Mouse (Mus musculus): ENCODE data around the gene Mfng.

The Mfng gene

GRCm38 (mm10) chr15:78773290-78773729 lies at the start of gene Mfng:
Gene Mfng, minus strand, starts transcription at chr15:78773475.
- peak; percentile 76 to 87 for DNase-seq (ENCODE audit: low spot score in 2 of 2)

DNA sequence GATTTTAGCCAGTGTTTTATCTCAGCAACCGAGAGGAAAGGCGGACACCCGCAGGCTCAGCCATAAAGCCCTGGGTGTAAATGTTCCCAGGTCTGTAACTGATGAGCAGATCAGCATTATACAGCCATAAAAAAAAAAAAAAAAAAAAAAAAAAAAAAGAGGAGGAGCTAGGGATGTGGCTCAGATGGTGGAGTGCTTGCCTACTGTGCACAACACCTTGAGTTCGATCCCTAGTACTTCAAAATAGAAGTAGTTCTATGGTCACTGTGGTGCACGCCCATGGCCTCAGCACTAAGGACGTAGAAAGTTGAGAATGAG lies 42.8 kb upstream of the Mfng start:
- DNase-seq (ENCODE audit: low spot score in 2 of 2) = no peak

GRCm38 (mm10) chr15:78815314-78816073 lies 42.2 kb upstream of the Mfng start:
- DNase-seq (ENCODE audit: low spot score in 2 of 2) = no peak

DNA sequence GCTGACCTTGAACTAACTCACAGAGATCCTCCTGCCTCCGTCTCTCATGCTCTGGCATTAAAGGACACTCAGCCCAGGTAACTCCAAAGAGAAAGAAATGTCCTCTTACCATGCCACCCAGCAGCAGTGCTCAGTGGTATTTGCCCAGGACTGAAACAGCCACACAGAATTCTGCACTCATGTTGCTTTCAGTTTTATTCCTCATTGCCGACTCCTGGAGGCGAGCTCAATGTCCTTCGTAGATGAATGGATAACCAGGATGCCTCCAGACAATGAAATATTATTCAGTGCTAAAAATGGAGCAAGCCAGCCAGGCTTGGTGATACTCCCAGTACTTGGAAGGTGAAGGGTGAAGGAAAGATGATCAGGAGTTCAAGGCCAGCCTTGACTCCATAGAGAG lies 40.3 kb upstream of the Mfng start:
- no peak for DNase-seq (ENCODE audit: low spot score in 2 of 2)

- DNase-seq (ENCODE audit: low spot score in 2 of 2) = no peak
Observed at GRCm38 (mm10) chr15:78810146-78810545, 36.9 kb upstream of the Mfng start.

GRCm38 (mm10) chr15:78809739-78810138 lies 36.5 kb upstream of the Mfng start:
- DNase-seq (ENCODE audit: low spot score in 2 of 2) = no peak

DNA sequence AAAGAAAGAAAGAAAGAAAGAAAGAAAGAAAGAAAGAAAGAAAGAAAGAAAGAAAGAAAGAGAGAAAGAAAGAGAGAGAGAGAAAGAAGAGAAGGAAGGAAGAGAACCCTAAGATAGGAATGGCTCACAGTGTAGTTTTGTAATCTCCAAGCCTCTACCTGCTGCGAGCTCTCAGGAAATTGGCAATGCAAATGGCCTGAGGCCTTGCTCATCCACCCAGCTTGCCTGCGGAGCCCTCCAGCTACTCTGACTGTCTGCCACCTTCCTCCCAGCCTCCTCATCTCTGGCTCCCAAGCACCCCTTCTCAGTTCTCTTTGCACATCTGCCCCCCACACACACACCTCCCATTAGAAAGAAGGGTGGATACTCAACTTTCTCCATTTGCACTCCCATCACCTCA lies 35.7 kb upstream of the Mfng start:
- DNase-seq (ENCODE audit: low spot score in 2 of 2) = no peak

DNA sequence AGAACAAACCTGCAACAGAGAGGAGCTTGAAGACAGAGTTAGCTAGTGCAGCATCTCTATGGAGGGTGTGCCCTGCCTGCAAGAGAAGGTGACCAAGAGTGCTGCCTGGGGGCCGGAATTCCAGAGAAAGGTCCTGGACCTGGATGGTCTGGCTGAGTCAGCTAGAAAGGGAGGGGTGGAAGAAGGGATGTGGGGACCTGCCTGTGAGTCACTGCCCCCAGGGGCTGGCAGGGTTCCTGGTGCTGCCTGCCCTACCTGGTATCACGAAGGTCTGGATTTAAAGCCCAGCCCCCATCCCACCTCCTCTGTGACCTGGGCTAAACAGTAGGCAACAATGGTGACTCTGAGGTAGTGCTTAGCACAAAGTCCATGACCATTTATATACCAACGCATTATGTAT lies 33.9 kb upstream of the Mfng start:
- no peak for DNase-seq (ENCODE audit: low spot score in 2 of 2)

DNA sequence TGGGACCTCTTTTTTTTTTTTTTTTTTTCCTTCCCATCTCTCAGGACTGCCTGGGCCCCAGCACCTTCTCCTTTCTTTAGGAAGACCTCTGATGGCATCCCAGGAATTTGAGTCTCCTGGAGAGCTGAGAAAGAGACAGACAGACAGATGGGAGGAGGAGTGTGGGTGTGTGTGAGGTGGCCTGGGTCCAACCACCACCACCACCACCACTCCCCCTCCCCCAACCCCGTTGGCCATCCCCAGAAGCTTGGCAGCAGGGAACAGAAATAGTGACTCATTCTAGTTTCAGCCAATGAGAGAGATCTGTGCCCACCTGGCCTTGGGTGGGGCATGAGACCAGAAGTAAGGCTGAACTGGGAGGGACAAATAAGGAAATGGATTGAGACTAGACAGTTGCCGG lies 33.3 kb upstream of the Mfng start:
- no peak for DNase-seq (ENCODE audit: low spot score in 2 of 2)

DNA sequence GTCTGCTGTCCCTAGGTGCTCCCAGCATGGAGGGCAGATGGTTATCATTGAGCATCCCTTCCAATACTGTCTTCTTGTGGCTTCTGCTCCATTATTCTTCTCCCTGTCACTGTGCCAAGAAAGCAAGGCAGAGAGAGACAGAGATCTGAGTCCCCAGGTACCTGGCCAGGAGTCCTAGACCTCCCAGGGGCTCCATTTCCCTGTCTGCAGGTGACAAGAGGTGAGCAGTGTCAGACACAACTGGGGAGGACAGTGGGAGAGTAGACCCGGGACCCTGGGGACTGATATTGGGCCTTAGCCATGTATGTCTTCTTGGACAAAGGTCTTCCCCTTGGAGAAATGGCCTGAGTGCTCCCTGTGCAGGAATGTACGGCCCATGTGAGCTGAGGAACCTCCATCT lies 32.1 kb upstream of the Mfng start:
- no peak for DNase-seq (ENCODE audit: low spot score in 2 of 2)

DNA sequence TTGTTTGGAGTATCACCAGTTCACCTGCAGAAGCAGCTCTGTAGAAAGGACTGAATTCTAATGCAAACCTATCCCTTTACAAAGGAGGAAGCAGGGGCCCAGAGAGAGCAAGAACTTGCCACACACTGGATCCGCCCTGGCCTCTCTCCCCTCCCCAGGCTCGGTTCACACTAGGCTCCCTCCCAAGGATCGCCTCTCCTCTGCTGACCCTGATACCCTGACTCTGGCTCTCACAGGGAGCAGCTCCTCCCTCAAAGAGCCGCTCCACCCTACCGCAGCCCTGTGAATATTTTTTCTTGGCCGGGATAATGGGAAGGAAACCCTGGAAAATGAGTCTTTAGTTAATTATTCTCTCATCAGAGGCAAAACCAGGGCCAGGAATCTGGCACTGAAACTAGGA lies 31.1 kb upstream of the Mfng start:
- peak; percentile 54 to 73 for DNase-seq (ENCODE audit: low spot score in 2 of 2)

DNA sequence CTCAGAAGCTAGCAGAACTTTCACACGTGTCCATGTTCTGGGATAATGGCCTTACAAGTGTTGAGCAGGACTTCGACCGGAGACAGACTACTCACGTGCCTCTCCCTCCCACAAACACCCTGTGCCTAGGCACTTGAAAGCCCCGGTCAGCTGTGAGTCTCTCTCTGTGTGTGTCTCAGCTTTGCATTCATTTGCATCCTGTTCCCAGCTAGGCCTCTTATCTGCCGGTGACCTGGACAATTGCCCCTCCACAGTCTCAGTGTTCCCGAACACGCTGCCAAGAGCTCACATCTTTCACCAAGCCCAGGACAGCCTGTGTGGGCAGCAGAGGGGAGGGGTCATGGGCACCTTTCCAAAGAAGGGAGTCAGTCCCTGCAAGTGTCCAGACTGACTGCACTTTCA lies 30.2 kb upstream of the Mfng start:
- peak; percentile 76 to 79 for DNase-seq (ENCODE audit: low spot score in 2 of 2)

DNA sequence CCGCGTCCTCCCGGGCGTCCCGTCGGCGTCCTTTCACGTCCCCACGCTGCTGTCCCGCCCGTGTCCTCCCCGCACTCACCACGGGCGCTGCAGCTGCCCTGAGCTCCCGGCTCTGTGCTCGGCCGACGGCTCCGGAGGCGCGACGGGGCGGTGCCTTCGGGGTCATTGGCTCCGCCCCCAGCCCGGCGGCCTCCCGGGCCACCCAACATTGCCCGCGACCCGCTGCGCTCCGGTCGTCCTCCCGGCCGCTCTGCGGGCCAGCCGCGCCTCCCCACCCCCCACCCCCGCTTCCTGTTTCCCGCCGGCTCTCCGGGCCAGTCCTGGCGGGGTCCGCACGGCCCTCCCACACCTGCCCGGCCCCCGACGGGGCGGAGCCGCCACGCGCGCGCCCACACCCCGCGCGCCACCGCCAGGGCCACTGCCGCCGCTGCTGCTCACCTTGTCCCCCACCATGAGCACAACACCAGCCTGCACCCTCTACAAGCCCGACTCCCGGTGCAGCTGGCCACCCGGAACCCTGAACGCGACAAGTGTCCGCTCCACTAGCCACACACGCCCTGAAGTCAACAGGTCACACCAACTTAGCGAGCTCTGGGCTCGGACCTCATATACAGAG lies 29.6 kb upstream of the Mfng start, which contains the start of gene Card10:
Gene Card10 (minus strand): TSS at position 267 of the 616 bp plus-strand sequence.
- peak; percentile 67 to 74 for DNase-seq (ENCODE audit: low spot score in 2 of 2)

DNA sequence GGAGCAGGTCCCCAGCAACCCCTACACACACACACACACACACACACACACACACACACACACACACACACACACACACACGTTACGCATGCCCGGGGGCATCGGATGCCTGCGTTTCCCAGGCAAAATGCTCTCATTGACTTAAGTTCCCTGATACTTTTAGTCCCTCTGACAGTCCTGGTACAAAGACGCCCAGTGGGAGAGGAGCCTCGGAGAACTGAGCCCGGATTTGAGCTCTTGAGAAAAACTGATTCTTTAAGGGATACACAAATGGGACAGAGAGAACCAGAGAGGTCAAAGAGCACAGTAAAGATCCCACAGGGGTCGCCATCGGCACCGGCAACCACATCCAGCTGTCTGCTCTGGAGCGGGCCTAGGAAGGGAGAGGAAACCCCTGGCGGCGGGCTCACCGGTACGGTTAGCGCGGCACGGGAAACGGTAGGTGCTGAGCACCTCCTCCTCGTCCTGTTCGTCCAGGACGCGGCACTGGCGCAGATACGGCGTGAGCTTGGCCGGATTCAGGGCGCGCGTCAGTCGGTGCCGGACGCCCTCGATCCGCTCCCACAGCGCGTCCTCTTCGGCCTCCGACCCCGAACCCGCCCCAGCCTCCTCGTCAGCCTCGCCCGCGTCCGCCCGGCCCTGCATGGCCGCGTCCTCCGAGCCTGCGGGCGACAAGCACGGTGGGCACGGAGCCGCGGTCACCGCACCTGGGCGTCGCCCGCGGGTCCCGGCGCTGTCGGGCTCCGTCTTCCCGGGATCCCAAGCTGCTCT lies 28.9 kb upstream of the Mfng start:
- no peak for DNase-seq (ENCODE audit: low spot score in 2 of 2)

GRCm38 (mm10) chr15:78801571-78801970 lies 28.3 kb upstream of the Mfng start:
- DNase-seq (ENCODE audit: low spot score in 2 of 2) = no peak

GRCm38 (mm10) chr15:78799029-78799428 lies 25.8 kb upstream of the Mfng start:
- DNase-seq (ENCODE audit: low spot score in 2 of 2) = no peak

- DNase-seq (ENCODE audit: low spot score in 2 of 2) = no peak
Observed at GRCm38 (mm10) chr15:78797060-78797329, 23.7 kb upstream of the Mfng start.

DNA sequence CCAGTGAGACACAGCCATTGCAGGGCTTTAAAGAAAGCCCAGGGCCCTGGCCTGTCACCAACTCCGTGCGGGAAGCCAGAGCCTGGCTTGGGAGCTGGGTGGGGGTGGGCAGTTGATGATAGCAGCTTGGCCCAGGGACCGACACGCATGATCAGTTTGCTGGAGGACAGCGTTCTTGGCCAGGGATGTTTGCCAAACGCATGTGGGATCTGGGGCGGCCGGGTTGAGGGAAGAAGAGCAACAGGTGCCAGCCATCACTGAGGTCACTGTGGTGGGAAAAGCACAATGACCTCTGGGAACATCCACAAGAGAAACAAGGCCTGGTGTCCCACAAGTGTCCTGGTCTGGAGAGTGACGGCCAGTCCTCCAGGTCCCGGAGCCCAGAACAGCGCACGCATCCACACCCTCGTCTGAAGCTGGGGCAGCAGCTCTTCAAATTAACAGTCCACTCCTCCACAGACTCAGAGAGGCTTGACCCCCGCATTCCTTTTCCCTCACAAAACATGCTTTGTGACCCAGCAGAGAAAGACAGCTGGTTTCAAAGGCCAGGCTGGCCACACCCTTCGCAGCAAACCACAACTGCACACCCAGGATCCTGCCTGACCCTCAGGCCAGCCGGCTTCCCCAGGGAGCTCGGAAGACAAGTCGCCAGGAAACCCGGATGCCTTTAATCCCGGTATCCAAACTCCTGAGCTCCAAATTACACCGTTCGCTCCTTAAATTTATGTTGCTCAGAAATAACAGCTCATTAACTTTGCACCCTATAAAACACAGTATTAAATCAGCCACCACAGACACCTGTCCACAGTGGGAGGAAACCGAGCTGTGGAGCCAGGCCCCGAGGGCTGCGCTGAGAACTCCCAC lies 23.2 kb upstream of the Mfng start:
- DNase-seq (ENCODE audit: low spot score in 2 of 2) = peak; percentile 64 to 70

GRCm38 (mm10) chr15:78790990-78791389 lies 17.7 kb upstream of the Mfng start:
- no peak for DNase-seq (ENCODE audit: low spot score in 2 of 2)

- DNase-seq (ENCODE audit: low spot score in 2 of 2) = peak; percentile 67 to 82
Observed at GRCm38 (mm10) chr15:78790451-78790850, 17.2 kb upstream of the Mfng start.

DNA sequence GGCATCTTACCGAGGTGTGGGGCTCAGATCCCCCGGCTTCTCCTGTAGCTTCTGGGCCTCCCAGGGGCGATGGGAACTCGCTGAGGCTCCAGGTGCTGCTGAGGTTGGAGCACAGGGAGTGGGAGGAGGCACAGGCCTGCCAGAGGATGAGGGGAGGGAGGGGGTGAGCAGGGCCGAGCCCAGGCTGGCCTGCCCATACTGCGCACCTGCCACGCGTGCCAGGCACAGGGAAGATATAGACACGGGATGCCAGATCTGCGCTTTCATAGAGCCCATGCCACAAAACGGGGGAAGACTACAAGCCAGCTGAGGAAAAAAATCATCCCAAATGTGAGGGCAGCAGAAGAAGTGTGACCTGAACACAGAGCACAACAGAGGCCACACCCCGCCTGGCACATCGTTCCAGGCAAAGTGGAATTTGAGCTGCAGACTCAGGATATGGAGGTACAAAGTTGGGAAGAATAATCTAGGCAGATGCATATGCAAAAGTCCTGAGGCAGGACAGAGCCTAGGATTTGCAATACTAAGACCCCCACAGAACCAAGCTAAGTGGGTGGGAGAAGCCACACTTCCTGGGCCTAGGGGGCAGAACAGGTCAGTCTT lies 16.5 kb upstream of the Mfng start:
- no peak for DNase-seq (ENCODE audit: low spot score in 2 of 2)

- DNase-seq (ENCODE audit: low spot score in 2 of 2) = peak in 1 of 2 experiments; percentile 71
Observed at GRCm38 (mm10) chr15:78788042-78788441, 14.8 kb upstream of the Mfng start.

All from heart, adult 9 months (tissue).